Mouse (Mus musculus): ENCODE results near the gene Vezt. TPM values are rescaled to one million over a fixed set of nuclear protein-coding genes. Genes with fewer than 3 reads are reported as not detected.

Gene Vezt
- total and polyA plus RNA-seq, 3 experiments = 4.6 to 22.1 (median 20.9) TPM

DNA sequence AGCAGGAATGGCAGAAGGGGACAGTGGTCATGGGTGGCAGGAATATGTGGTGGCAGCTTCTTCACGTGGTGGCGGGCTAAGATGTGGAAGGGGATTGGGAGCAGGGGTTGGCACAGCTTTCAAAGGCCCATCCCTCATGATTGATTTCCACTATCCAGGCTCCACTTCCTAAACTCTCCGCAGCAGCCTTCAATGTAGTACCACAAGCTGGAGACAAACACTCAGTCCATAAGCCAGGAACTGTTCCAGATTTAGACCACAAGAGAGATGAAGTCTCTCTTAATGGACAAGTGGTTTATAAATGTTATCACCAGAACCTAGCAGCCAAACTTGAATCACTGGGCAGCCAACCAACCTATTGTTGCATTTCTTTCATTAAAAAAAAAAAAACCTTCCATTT, 81.6 kb downstream of the Vezt start:
- no peak for DNase-seq

- DNase-seq = no peak
These were observed 82.1 kb downstream of the Vezt start for GRCm38 (mm10) chr10:93953504-93953903.

GRCm38 (mm10) chr10:93950991-93951390, 84.6 kb downstream of the Vezt start:
- no peak for DNase-seq

- no peak for DNase-seq
These were observed 85.7 kb downstream of the Vezt start for GRCm38 (mm10) chr10:93949921-93950320.

- DNase-seq = no peak
These were observed 89.6 kb downstream of the Vezt start for GRCm38 (mm10) chr10:93945843-93946499.

DNA sequence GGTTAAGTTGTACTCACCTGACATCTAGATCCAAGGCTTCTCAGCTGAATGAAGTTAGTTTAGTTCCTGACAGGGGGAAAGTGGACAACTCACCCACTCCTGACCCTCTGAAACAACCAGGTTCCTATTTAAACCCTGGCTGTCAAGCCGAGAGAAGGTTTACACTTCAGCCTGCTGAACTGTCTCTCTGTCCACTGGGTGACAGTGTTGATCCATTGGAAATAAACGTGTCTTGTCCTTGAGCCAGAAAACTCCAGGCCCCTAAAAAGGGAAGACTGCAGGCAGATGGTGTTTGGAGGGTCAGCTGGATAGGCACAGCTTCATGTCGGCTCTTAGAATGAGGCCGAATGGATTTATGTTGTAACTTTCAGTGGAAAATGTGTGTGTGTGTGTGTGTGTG, 90.3 kb downstream of the Vezt start:
- DNase-seq = peak; percentile 48

GRCm38 (mm10) chr10:93944241-93944640, 91.4 kb downstream of the Vezt start:
- DNase-seq = peak; percentile 91

DNA sequence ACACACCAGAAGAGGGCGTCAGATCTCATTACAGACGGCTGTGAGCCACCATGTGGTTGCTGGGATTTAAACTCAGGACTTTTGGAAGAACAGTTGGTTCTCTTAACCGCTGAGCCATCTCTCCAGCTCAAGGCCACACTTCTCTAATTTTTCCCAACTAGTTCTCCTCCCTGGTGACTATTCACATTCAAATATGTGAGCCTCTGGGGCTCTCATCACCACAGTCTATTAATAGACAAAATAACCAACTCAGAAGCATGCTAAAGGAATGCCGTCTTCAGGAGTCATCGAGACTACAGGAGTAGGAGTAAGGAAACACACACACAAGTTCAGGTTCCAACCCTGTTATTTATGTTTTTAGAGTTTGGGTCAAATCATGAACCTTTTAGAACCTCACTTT, 95.3 kb downstream of the Vezt start:
- DNase-seq = no peak

DNA sequence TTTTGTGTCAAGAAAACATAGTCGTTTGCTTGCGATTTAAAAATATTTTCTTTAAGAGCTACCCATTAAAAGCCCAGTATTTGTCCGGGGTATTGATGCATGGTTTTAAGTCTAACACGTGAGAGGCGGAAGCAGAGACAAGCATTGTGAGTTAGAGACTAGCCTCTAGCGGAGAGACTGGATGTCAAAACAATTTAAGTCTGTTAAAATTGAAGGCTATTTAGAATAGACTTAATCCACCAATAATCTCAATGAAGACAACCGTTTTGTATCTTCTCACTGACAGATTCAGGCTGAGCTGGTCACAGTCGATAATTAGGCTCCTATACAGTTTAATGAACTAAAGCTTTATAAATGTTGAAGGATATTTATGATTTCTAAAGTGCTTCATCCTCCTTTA, 95.9 kb downstream of the Vezt start:
- no peak for DNase-seq

- no peak for DNase-seq
These were observed 96.8 kb downstream of the Vezt start for GRCm38 (mm10) chr10:93938844-93939271.

- DNase-seq = peak; percentile 85
These were observed 101.6 kb downstream of the Vezt start for GRCm38 (mm10) chr10:93933980-93934379.

DNA sequence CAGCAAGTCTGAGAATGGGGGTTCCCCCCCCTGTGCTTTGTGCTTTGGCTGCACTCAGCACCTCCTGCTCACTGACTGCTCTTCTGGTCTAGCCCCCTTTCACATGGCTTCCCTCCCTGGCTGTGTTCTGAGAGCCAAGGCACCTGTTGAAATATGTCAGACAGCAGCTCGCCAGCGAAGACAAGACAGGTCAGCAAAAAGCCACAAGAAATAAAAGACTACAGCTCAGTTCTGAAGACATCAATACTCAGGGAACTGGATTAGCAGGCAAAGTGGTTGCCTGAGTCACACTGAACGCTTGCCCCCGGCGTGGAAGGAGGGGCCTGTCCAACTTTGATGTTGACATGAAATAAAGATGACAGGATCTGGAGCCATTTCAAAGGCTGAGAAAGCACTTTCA, 102.8 kb downstream of the Vezt start:
- DNase-seq = peak; percentile 87

GRCm38 (mm10) chr10:93932020-93932419, 103.6 kb downstream of the Vezt start:
- no peak for DNase-seq

- DNase-seq = no peak
These were observed 104.2 kb downstream of the Vezt start for GRCm38 (mm10) chr10:93931431-93931830.

DNA sequence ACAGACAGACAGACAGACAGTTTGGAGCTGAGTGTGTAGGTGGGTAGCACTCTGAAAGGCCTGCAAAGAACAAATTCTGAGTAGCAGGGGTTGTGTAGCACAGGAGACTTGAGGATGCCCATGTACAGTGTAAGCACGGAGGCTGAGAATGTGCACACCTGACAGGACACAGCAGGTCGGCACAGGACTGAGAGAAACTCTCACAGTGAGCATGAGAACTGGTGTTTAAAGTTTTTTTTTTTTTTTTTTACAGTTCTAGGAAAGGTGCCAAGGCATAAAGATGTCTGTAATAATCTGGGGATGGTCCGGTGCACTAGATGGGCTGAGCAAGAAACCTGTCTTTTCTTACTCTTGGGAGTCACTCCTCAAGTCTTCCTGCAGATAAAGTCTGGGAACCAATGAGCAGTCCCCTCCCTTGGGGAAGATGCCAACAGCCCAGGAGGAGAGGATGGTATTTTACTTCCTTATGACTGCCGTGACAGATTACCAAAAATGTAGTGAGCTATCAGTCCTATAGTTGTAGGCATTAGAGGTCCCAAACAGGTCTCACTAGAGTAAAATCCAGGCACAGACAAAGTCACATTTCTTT, 105.3 kb downstream of the Vezt start:
- DNase-seq = no peak

DNA sequence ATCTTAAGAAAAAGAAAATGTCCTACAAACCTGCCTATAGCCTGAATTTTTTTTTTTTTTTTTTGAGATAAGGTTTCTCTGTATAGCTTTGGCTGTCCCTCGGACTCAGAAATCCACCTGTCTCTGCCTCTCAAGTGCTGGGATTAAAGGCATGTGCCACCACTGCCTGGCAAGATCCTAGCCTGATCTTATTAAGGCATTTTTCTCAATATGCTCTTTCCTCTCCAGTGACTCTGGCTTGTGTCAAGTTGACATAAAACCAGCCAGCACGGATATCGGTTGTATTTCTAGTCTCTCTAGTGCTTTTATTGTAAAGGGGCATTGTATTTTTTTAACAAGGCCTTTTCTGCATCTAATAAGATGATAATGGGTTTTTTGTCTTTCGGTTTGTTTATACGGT, 111.0 kb downstream of the Vezt start:
- no peak for DNase-seq

- DNase-seq = no peak
These were observed 114.5 kb downstream of the Vezt start for GRCm38 (mm10) chr10:93921160-93921559.

DNA sequence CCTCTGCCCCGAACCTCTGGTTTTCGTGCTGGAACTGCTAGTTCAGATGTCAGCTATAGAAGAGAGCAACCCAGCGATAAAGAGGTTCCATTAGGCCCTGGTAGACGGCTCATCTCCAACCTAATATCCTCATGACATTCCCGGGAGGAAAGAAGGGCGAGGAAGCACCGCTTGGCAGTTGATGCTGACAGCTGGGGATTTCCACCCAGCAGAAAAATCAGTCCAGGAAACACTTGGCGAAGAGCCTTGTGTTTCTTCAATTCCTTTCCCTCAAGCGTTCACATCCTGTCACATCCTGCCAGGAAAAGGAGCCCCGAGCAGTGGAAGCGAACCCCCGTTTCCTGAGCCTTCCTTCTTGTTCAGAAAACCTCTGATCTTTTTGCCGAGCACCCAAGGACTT, 116.4 kb downstream of the Vezt start:
- DNase-seq = peak; percentile 37

DNA sequence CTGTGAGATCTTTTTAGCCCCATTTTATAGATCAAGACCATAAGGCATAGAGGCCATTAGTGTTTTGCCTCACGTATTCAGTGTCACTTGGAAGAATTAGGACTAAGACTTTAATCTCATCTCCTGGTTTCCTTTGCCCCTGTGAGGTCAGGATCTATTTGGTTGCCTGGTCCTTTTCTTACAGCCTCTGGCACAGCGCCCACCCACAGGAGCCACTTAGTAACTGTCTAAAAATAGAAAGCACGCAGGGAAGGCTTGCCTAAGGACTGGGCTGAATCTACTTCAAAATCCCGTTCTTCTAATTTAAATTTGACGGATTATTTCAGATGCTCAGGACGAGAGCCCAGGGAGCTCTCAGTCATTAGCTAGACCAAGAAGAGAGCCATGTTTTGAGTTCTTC, 116.9 kb downstream of the Vezt start:
- peak; percentile 56 for DNase-seq

DNA sequence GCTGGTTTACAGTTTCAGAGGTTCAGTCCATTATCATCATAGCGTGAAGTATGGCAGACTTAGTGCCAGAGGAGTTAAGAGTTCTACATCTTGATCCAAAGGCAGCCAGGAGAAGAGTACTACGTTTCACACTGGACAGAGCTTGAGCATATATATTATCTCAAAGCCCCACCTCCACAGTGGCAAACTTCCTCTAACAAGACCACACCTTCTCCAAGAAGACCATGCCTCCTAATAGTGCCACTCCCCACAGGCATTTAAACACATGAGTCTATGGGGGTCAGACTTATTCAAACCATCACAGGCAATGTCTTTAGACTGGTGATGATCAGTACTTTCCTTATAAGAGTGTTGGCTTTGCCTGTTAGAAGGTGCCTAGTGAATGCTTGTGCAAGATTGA, 117.5 kb downstream of the Vezt start:
- no peak for DNase-seq

DNA sequence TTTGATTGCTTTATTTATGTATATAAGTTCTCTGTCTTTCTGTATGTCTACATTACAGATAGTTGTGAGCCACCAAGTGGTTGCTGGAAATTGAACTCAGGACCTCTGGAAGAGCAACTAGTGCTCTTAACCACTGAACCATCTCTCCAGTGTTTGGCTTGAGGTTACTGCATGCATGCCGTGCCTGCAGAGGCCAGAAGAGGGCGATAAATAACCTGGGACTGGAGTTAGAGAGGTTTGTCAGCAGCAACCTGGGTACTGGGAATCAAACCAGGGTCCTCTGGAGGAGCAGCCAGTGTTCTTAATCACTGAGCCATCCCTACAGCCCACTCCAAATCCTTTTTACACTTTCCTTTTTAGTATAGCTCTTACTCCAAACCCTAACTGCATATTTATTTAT, 118.8 kb downstream of the Vezt start:
- DNase-seq = no peak

GRCm38 (mm10) chr10:93915531-93916275, 119.9 kb downstream of the Vezt start:
- DNase-seq = no peak

- DNase-seq = no peak
These were observed 122.1 kb downstream of the Vezt start for GRCm38 (mm10) chr10:93913525-93913924.
